Mouse (Mus musculus): Measurements from ENCODE around the gene Bmp4.

DNA sequence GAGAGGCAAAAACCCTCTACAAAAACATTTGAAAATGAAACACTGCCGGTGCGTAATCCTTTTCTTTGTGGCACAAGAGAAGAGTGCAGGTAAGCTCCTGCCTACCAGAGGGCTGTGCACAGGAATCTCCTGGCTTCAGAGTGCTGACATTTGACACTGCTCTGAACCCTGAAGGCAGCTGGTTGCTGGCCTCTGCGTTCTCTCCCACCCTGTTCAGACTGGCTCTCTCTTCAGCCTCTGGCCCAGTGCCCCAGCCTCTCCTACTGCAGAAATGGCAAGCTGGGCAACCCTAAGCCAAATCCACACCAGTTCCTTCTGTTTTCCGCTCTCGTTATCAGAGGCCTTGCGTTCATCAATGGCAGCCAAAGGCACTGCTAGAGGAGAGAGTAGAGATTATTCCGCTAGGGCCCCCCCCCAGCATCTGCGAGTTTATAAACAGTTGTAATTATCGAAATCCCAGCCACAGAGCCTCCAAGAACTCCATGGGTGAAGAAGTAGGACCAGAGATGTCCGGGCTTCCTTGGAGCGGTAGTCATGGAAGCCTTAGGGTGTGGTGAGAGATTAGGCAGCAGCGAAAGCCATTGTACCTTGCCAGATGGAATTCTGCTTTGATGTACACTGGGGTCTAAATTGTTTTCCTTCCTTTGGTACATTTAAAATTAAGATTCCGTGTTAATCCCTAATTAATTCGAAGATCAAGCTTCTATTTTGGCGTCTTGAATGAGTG lies 28.1 kb upstream of the Bmp4 start:
- TF ChIP-seq CTCF (IDR thresholded peaks at IDR 0.05 in 2 of 3, conservative IDR thresholded peaks at IDR 0.05 in 1 of 3; ENCODE audit: control insufficient read depth in 1 of 3, insufficient read depth in 1 of 3, low read depth in 2 of 3, low read length in 3 of 3, poor library complexity in 1 of 3, severe bottlenecking in 1 of 3) (no peak), KAT2A (conservative IDR thresholded peaks at IDR 0.05; ENCODE audit: low read depth, low read length) (no peak), GATA1 (IDR thresholded peaks at IDR 0.05; ENCODE audit: low read depth, low read length) (no peak), MAFK (IDR thresholded peaks at IDR 0.05; ENCODE audit: borderline replicate concordance, low read depth, low read length) (no peak)
